Mouse (Mus musculus): Measurements from ENCODE around the gene Cox17. TPM values are rescaled to one million over a fixed set of nuclear protein-coding genes. Genes with fewer than 3 reads are reported as not detected.

The Cox17 gene
- polyA plus RNA-seq, 1 experiment, result 170 TPM

DNA sequence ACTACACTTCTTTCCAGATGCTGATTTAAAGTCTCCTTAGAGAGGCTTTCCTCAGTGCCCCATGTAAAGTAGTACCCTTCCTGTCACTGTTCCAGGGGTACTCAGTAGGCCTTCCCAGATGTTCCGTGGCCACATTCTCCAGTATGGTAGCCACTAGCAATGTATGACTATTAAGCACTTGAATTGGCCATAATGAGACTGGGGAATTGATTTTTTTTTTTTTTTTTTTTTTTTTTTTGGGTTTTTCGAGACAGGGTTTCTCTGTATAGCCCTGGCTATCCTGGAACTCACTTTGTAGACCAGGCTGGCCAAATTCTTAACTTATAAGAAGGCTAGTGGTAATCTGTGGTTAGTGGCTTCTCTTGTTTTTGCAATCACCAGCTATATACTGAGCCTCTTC, 3.1 kb downstream of the Cox17 start:
- WGBS, result 94% methylated on average over 2 of the region's 2 CpGs
- no peak overlapping the region for H3K27ac ChIP-seq (ENCODE audit: insufficient read depth, low read depth, low read length)
- no peak overlapping the region for H3K4me3 ChIP-seq (ENCODE audit: insufficient read depth, low read depth, low read length)
- DNase-seq, result no peak
- TF ChIP-seq POLR2A (IDR thresholded peaks at IDR 0.05; ENCODE audit: low read depth, low read length), result no peak
- no peaks in the 10 kb centered on the region for H3K27me3 ChIP-seq (replicated peaks; ENCODE audit: control insufficient read depth, insufficient read depth, low read length)
- peaks cover 4% of the 10 kb centered on the region; the same call in 1 of the 2 replicates for H3K4me1 ChIP-seq (ENCODE audit: control insufficient read depth, insufficient read depth, low read length)
- no peaks in the 10 kb centered on the region for H3K36me3 ChIP-seq (ENCODE audit: control insufficient read depth, insufficient read depth, low read length)

DNA sequence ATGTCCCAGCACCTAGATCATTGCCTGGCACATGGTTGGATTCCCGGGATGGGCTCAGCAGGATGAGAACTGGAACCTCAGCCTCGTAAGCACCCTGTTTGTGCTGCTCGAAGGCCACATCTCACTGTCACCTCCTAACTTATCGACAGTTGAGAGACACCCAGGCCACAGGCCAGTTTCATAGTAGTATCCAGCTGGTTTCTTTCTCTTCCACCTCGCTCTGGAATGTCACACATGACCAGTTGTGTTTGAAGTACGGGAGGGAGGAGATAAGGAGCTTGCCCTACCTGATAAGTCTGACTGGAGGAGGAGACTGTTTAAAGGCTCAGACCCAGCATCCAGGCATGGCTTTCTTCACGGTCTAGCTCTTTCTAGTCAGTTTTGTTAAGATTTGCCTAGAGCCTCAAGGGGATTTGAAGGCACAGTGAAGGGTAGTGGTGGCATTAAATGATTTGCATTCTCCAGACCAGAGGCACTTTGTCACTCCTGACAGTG, 3.6 kb downstream of the Cox17 start:
- Histone ChIP-seq H3K4me3 (ENCODE audit: insufficient read depth, low read depth, low read length) (no peak overlapping the region), H3K4me1 (ENCODE audit: control insufficient read depth, insufficient read depth, low read length) (peaks cover 4% of the 10 kb centered on the region; the same call in 1 of the 2 replicates), H3K27me3 (replicated peaks; ENCODE audit: control insufficient read depth, insufficient read depth, low read length) (no peaks in the 10 kb centered on the region), H3K27ac (ENCODE audit: insufficient read depth, low read depth, low read length) (no peak overlapping the region), H3K36me3 (ENCODE audit: control insufficient read depth, insufficient read depth, low read length) (no peaks in the 10 kb centered on the region)
- TF ChIP-seq CTCF (conservative IDR thresholded peaks at IDR 0.05; ENCODE audit: insufficient read depth, insufficient read length, low read depth, low read length) (no peak), POLR2A (IDR thresholded peaks at IDR 0.05; ENCODE audit: low read depth, low read length) (no peak)
- 67% methylated on average over 7 of the region's 7 CpGs for WGBS
- DNase-seq, result no peak

DNA sequence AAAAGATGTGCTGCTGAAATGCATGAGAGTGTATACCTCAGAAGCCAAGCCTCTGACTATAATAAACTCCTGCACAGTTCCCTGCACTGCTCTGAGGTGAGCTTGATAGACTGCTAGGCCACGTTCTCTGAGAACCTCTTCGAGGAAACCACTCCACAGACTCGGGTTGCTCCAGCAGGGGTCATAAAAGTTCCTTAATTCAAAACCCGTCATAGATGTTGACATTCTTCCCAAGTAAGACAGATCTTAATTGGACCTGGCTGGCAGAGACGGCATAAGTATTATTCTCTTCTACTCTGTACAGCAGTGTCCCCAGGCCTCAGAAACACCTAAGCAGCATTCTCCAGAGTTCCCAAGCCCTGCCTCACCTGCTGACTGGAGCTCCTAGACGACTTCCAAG, 4.1 kb downstream of the Cox17 start:
- 62% methylated on average over 6 of the region's 6 CpGs for WGBS
- H3K27me3 ChIP-seq (replicated peaks; ENCODE audit: control insufficient read depth, insufficient read depth, low read length), result no peaks in the 10 kb centered on the region
- H3K4me1 ChIP-seq (ENCODE audit: control insufficient read depth, insufficient read depth, low read length), result peaks cover 4% of the 10 kb centered on the region; the same call in 1 of the 2 replicates
- no peak for TF ChIP-seq CTCF (conservative IDR thresholded peaks at IDR 0.05; ENCODE audit: insufficient read depth, insufficient read length, low read depth, low read length)
- no peak for TF ChIP-seq POLR2A (IDR thresholded peaks at IDR 0.05; ENCODE audit: low read depth, low read length)
- no peak overlapping the region for H3K4me3 ChIP-seq (ENCODE audit: insufficient read depth, low read depth, low read length)
- H3K36me3 ChIP-seq (ENCODE audit: control insufficient read depth, insufficient read depth, low read length), result no peaks in the 10 kb centered on the region
- H3K27ac ChIP-seq (ENCODE audit: insufficient read depth, low read depth, low read length), result no peak overlapping the region
- no peak for DNase-seq

DNA sequence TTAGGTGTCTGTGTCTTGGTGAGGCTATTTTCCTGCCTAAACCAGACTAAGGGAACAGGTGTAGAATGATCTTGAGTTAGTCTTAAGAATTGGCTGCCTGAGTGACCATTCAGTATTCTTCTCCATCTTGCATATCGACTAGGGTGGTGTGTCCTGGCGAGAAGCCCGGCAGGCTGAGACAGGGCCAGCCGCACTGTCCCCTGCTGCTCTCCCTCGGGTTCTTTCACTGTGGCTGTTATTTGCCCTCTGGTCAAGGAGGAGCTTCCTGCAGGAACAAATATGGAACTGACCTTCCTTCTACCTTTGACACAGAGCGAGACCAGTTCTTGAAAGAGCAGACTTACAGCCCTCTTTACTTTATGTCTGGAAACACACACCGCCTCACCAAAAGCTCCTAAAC, 5.2 kb downstream of the Cox17 start:
- no peak overlapping the region for H3K27ac ChIP-seq (ENCODE audit: insufficient read depth, low read depth, low read length)
- peak; percentile 50 for DNase-seq
- TF ChIP-seq POLR2A (IDR thresholded peaks at IDR 0.05; ENCODE audit: low read depth, low read length), result no peak
- no peak for TF ChIP-seq CTCF (conservative IDR thresholded peaks at IDR 0.05; ENCODE audit: insufficient read depth, insufficient read length, low read depth, low read length)

DNA sequence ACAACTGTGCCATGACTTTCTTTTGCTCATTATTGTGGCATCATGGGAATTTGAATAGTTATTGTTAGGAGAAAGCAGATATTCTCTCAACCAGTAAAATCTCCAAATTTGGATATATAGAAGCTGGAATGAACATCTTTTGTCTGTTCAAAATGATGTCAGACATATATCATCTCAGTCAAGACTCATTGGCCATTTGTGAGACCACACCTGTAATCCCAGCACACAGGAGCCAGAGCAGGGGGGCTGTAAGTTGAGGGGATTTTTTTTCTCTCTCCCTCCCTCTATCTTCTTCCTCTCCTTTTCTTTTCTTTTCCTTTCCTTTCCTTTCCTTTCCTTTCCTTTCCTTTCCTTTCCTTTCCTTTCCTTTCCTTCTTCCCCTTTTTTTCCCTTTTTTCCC, 6.1 kb downstream of the Cox17 start:
- TF ChIP-seq CTCF (conservative IDR thresholded peaks at IDR 0.05; ENCODE audit: insufficient read depth, insufficient read length, low read depth, low read length), result no peak
- no peak for TF ChIP-seq POLR2A (IDR thresholded peaks at IDR 0.05; ENCODE audit: low read depth, low read length)
- Histone ChIP-seq H3K4me3 (ENCODE audit: insufficient read depth, low read depth, low read length) (no peak overlapping the region), H3K4me1 (ENCODE audit: control insufficient read depth, insufficient read depth, low read length) (no peaks in the 10 kb centered on the region; the same call in 1 of the 2 replicates), H3K27me3 (replicated peaks; ENCODE audit: control insufficient read depth, insufficient read depth, low read length) (no peaks in the 10 kb centered on the region), H3K36me3 (ENCODE audit: control insufficient read depth, insufficient read depth, low read length) (no peaks in the 10 kb centered on the region), H3K27ac (ENCODE audit: insufficient read depth, low read depth, low read length) (no peak overlapping the region)
- no peak for DNase-seq

More for the DNA sequence above, 5.2 kb downstream of the Cox17 start:
- no peaks in the 10 kb centered on the region for H3K36me3 ChIP-seq (ENCODE audit: control insufficient read depth, insufficient read depth, low read length)
- peaks cover 4% of the 10 kb centered on the region; the same call in 1 of the 2 replicates for H3K4me1 ChIP-seq (ENCODE audit: control insufficient read depth, insufficient read depth, low read length)
- no peak overlapping the region for H3K4me3 ChIP-seq (ENCODE audit: insufficient read depth, low read depth, low read length)
- no peaks in the 10 kb centered on the region for H3K27me3 ChIP-seq (replicated peaks; ENCODE audit: control insufficient read depth, insufficient read depth, low read length)
- WGBS, result 57% methylated on average over 7 of the region's 7 CpGs

DNA sequence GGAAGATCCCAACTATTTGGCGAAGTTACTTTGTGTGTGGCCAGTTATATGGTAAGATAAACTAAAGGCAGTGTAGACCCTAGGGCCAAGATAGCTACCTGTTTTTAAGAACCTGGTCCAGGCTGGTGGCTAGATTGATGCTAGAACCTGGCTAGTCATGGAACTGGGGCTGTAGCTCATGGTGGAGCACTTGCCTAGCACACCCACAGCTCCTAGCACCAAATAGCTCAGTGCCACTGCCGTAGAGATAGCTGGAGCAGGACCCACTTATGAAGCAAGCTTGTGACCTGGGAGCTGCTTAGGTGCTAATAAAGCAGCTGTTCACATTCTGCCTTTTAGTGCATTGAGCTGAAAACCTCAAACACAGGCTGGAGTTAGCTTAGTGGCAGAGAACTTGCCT, 6.9 kb downstream of the Cox17 start:
- no peaks in the 10 kb centered on the region for H3K36me3 ChIP-seq (ENCODE audit: control insufficient read depth, insufficient read depth, low read length)
- H3K4me3 ChIP-seq (ENCODE audit: insufficient read depth, low read depth, low read length), result no peak overlapping the region
- TF ChIP-seq POLR2A (IDR thresholded peaks at IDR 0.05; ENCODE audit: low read depth, low read length) (no peak), CTCF (conservative IDR thresholded peaks at IDR 0.05; ENCODE audit: insufficient read depth, insufficient read length, low read depth, low read length) (no peak)
- no peaks in the 10 kb centered on the region for H3K27me3 ChIP-seq (replicated peaks; ENCODE audit: control insufficient read depth, insufficient read depth, low read length)
- no peaks in the 10 kb centered on the region for H3K4me1 ChIP-seq (ENCODE audit: control insufficient read depth, insufficient read depth, low read length)
- no peak for DNase-seq
- WGBS, result 89% methylated on average over 2 of the region's 2 CpGs
- no peak overlapping the region for H3K27ac ChIP-seq (ENCODE audit: insufficient read depth, low read depth, low read length)

DNA sequence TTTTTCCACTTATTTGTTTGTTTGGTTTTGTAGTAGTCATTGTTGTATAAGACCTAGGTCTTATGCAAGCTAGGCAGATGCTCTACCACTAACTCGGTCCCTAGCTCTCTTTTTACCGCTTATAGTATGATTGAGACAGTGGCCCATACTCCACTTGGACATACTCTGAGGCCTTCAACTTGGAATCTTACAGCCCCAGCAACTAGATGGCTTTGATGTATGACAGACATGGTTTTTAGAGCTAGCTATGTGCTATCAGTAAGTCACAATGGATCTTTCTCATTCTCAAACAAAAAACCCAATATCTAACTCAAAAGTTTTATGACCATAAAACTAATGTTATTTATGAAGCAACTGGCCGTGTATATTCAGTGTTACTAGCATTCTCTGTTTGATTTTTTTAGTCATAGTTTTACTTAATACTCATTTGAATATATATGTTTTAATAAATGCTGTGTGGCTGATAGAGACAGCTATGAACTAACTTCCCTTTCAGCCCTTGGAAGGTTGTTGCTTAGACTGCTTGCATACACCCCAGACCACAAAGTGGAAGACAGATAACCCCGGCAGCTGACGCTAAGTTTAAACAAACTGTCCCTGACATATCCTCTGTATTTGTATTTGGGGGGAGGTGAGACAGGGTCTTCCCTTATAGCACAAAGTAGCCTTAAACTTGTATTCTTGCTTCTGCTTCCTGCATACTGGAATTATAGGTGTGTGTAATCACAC, 7.6 kb downstream of the Cox17 start:
- Histone ChIP-seq H3K27ac (ENCODE audit: insufficient read depth, low read depth, low read length) (no peak overlapping the region), H3K4me1 (ENCODE audit: control insufficient read depth, insufficient read depth, low read length) (no peaks in the 10 kb centered on the region), H3K4me3 (ENCODE audit: insufficient read depth, low read depth, low read length) (no peak overlapping the region), H3K36me3 (ENCODE audit: control insufficient read depth, insufficient read depth, low read length) (no peaks in the 10 kb centered on the region), H3K27me3 (replicated peaks; ENCODE audit: control insufficient read depth, insufficient read depth, low read length) (no peaks in the 10 kb centered on the region)
- 90% methylated on average over 5 of the region's 5 CpGs for WGBS
- no peak for TF ChIP-seq CTCF (conservative IDR thresholded peaks at IDR 0.05; ENCODE audit: insufficient read depth, insufficient read length, low read depth, low read length)
- TF ChIP-seq POLR2A (IDR thresholded peaks at IDR 0.05; ENCODE audit: low read depth, low read length), result no peak
- no peak for DNase-seq

Data from kidney, adult 2 months (tissue).